Mouse (Mus musculus) gastrocnemius, postnatal 10 days (tissue): ENCODE data around the gene Npas3. TPM values are rescaled to one million over a fixed set of nuclear protein-coding genes. Genes with fewer than 3 reads are reported as not detected.
A peak's percentile ranks its signal among the peaks of the same experiment; 100 is the strongest.

ENCODE experiments used
- DNase-seq: peaks from one replicate; pipeline ENCODE4 v3.0.0; 2021; ENCODE audit warnings: mixed read lengths
- total RNA-seq, 2 experiments: library from RNA; stranded (reverse); gene quantifications; 2 replicates each; pipeline ENCODE4 v1.2.3; 2021

The Npas3 gene
- total RNA-seq, 2 experiments from 2014 or later, result 2.6 to 4.8 TPM

DNA sequence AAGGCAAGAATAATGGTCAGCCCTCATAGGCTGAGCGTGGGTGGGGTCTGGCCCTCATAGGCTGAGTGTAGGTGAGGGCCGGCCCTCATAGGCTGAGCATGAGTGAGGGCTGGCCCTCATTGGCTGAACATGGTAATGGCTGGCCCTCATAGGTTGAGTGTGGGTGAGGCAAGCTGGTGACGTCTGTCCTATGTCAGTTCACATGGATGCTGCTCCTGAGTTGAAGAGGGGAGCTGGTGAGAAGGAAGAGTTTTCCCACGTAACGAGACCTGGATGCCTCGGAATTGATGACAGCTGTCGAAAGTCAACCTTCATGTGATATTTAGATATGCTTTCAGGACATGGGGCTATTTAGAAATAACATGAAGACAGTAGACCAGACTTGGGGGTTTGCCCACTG is 45.5 kb downstream of the Npas3 start:
- DNase-seq, result no peak

DNA sequence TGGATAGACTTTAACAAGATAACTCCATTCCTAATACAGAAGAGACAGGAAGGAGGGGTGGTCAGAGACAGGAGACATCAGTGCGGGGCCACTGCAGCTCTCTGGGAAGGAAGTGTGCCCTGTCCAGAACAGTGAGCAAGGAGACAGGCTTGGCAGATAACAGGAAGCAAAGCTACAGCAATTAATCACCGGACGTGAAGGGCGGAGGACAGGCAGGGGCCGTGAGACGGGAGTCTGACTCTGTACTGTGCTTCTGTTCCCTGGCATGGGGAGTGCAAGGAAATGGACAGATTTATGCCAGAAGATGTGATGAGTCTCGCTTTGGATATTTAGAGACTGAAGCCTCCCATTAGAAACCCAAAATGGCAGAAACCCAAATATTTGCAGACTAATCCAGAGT is 47.3 kb downstream of the Npas3 start:
- DNase-seq, result no peak

DNA sequence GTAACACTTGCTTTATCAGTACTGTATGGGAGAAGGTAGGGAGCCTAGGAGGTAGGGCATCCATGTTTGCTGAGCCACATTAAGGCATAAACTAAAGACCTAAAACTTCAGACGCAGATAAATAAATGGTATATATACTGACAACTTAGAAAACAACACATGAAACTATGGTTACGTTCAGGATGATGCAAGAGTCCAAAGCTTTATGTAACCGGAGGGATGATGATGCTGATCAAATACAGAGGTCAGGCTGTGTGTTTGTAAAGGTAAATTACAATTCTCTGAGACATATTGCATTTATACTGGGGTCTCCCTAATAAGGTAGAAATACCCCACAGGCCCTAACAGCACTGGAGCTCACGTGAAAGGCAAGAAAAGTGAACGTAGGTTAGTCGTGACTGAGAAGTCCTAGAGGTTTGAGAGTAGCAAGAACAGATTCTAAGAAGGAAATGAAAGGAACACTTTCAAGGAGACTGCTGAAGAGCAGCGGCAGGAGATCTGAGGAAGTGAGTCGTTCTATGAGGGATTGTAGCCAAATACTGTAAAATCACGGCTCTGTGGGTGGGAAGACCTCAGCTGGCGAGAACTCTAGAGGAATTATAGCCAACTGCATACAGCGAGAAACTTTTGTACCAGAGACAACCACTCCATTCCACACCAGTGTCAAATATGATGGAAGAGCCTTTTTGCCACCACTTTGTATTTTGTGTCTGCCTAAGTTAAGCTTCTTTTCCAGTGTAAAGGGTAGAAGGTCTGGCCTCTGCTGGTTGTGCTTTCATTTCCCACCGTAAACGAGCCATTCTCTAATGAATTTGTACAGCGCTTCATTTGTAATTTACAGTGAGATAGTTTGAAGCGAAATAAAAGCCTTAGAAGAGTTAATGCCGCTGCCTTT is 49.7 kb downstream of the Npas3 start:
- DNase-seq, result no peak

DNA sequence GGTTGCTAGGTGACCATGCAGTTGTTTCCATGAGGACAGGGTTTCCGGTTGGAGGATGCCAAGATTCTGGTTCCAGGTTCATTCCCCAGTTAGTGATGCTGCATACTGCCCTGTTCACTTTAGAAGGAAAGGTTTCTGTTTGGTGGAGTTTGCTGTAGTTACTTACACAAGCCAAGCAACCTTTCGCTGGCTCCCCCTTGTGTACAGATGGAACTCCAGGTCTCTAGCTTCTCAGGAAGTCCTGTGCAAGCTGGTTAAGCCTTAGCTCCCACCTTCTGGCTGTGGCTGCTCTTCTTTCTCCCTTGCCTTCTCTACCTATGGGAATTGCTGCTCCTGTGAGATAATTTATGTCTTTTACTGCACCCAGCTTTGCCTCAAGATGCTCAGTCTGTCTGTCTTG is 52.5 kb downstream of the Npas3 start:
- no peak for DNase-seq

DNA sequence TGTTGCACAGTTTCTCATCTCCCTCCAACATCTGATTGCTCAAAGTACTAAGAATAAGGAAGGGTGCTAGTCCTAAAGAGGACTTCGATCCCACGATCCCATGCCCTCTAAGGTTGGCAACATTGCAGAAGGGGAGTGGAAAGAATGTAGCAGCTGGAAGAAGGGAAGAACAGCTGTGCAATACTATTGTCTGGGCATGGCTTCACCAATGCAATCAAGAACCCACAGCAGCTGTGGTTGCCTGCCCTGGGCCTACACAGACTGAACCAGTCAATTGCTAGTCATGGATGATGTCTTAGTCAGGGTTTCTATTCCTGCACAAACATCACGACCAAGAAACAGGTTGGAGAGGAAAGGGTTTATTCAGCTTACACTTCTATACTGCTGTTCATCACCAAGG is 53.7 kb downstream of the Npas3 start:
- DNase-seq, result no peak

DNA sequence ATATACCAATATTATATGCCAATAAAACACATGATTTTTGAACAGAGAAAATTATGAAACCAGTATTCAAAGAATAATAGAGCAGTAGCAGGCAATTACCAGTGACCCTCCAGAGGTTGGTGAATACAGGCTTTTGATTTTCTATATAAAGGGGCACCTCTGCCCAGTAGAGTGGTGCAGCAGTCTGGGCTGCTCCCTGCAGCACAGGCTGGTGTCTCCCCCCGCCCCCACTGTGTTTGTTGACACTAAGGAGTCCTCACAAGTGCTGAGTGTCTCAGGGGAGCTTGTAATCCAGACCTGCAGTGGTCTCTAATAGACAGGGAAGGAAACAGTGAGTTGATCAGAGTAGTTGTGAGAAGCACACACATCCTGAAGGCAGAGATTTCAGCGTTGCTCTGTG is 68.2 kb downstream of the Npas3 start:
- no peak for DNase-seq

DNA sequence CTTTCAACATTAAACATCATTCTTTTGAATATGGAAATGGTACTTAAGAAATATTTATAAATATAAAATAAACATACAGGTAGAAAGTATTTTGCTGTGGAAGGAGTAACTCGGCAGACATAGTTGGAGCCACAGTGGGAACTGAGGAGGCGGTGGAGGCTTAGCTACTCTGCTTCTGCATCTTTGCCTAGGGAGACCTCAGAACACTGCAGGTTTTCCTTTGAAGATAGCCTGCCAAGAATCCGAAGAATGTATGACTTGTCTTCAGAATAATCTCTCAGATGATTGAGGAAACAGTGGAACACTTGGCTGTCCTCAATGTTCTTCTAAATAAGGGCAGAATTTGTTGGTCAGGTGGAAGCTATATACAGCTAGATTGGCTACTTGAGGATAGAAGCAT is 69.3 kb downstream of the Npas3 start:
- no peak for DNase-seq

DNA sequence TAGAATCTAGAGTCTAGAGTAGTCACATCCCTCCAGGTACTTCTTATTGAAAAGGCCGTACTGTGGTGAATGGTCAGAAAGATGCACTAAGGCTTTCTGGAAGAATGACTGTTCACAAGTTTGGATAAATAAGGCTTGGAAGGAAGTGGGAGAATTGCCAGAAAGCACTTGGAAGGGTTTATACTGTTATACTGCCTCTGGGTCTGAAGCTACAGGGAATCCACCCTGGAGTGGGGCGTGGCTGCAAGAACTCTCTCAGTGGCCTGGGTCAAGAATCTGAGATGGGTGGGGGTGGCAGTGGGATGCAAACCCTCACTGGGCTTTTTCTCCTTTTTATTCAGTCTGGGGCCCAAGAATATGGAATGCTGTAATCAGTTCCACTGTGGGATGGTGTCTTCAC is 72.0 kb downstream of the Npas3 start:
- DNase-seq, result no peak

DNA sequence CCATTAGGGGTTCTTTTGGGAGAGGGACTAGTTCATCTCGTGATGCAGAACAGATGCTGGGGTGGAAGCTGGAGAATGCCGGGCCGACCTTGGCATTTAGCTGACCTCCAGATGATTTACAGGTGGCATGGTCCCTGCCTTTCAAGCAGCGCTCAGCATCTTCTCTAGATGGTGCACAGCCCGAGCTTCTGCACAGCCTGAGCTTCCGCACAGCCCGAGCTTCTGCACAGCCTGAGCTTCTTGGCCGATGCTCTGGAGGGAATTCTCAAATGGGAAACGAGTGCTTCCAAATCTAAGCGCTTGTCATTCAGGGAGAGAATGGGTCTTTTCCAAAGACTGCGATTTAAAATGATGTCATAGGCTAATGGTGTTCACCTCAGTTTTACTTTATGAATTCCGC is 72.5 kb downstream of the Npas3 start:
- DNase-seq, result no peak

DNA sequence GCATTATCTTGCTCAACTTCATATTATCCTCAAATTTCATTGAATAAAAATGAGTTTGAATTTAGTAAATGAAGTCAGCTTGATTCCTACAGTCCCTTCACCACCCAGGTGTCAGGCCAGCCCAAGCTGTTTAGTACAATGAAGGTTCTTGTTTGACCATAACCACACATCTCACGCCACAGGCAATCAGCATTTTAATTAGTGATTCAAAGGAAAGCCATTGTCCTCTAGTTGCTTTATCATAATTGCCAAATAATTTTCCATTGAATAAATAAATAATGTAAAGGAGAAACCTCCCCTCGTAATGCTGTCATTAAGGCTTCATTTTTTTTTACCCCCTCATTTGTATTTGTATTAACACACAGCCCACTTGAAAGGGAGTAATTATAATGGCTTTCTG is 73.5 kb downstream of the Npas3 start:
- DNase-seq, result no peak

DNA sequence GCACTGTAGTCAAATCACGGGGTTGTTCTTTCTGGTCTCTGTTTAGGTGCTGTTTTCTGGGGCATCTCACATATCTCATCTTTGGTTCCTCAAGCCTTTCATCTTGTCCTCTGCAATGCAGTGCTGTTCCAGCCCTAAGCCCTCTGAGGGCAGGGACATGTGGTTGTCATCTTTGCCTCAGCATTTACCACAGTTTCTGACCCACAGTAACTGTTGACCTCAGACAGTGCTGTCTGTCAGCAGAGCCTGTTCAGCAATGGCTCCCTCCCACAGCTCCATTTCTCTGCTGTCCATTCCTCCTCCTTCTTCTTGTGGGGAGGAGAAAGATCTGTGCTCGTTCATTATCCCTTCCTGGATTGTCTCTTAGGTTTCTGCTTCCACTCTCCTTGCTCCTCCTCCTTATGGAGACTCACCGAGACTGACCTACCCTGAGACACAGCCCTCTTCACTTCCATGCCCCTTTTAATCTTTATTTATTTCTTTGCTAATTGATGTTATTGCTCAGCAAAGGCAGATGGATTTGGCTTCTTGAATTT is 79.2 kb downstream of the Npas3 start:
- no peak for DNase-seq

DNA sequence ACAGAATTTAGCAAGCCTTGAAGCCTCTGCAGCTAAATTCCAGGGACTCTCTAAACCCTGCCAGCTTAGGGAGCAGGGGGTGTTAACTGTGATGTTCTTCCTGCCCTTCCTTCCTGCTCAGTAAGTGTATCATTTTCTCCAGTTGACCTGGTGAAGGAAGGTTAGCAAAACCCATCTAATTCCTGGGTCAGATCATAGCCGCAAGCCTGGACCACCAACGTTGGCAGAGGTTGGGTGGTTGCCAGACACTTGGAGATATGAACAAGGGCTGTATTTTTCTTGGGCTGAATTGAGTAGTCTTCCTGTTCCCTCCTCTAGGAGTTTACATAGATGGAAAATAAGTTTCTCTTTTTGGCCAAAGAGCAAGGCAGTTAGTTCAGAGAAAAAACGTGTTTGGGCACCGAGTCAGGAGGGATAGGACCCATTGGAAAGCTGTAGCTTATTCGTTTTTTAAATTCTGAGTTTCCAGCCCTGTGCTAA is 79.8 kb downstream of the Npas3 start:
- DNase-seq, result peak; percentile 17

DNA sequence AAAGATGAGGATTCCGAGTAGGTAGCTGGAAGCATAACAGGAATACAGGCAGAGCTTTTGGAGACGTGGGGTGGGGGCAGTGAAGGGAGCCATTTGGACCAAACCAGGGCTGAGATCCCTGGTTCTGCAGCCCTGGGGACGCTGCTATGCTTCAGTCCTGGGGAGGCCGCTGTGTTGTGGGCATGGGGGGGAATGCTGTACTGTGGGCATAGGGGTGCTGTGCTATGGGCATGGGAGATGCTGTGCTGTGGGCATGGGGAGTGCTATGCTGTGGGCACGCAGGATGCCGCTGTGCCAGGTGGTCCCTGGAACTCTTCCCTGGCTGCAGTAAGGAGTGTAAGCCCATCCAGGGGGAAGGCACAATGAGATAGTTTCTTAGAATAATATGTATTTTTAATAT is 81.7 kb downstream of the Npas3 start:
- no peak for DNase-seq

DNA sequence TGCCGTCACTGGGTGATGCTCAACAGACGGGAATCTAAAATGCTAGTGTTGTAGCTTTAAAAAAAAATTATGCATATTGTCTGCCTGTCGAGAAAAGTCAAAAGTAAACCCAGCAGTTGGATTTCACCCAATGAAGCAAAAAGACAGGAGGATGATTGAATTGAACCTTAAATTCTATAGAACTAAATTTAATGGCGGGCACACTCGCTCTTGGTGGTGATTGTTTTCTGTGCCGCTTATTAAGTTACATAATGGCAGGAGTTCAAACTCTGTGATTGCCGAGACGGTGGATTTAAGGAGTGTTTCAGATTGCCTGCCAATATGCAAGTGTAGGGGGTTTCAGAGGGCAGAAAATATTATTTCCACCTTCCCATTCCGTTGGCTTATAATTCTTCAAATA is 82.9 kb downstream of the Npas3 start:
- DNase-seq, result no peak

DNA sequence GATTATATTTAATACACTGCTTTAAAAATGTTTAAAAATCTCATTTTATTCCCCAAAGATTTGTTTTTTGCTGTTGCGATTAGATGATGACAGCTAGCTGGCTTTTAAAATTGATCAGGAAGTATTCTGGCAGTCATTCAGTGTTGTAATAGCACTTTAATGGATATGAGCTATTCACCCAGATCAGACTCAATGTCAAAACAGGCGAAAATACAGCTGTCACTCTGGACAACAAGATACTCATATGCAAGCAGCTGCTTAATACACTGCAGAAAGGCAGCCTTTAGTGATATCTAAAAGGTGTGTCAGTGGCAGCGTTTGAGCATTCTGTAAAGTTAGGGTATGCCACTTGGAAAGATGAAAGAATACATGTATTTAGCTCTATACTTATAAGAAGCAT is 83.3 kb downstream of the Npas3 start:
- no peak for DNase-seq

DNA sequence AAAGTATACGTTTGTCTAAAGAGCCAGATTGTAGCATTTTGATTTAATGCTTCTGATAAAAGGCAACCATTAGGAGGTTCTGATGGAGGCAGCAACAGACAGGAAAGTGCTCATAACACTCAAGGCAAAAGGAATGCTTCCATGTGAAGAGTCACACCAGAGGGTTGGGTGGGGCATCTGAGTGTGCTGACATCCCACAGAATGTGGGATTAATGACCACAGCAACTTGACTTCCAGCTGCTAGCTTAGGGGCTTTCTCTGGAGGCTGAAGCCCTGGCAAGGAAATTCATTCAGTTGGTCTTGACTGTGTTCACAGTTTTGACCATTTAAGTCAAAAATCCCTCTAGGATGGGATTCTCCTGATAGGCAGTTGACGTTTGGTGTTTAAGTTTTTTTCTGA is 84.8 kb downstream of the Npas3 start:
- no peak for DNase-seq

DNA sequence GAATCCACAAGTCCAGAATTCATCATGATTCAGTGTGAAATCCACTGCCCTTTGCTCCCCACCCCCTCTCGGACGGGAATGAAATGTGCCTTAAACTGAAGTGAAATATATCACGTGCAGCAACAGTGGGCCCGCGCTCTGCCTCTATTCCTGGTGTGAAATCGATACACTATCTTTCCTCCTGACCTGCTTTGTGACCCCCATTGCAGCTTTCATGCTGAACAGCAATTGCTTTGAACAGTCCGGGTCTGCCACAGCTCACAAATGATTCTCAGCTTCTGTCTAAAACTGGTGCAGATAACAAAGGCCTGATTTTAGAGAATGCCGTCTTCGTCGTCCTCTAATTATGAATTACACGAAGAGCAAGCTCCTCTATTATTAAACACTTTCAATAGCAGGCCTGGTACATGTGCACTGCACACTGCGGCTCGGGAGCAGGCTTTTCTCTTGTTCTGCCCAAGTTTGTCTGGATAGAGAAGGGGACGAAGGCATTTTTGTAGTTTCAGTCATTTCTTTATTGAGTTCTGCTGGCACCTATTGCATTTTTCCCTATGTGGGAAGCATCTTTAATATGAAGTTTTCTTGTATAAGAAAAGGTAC is 90.0 kb downstream of the Npas3 start:
- DNase-seq, result no peak

DNA sequence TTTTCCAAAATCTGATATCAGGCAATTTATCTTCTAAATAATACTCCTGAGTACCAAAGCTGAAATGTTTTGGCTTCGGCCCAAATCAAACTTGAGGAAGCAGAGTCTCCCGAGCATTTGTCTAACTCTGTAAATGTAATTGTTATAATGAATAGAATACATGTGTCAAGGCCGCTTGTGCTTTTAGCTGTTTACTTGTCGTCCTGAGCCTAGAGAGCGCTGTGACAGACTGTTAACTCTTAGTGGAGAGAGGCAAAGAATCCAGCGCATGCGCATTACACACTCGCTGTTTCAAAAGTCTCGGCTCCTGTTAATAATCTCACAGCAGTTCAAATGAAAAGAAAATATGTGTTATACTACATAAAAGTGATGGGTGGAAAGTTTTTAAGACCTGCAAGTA is 94.3 kb downstream of the Npas3 start:
- no peak for DNase-seq

DNA sequence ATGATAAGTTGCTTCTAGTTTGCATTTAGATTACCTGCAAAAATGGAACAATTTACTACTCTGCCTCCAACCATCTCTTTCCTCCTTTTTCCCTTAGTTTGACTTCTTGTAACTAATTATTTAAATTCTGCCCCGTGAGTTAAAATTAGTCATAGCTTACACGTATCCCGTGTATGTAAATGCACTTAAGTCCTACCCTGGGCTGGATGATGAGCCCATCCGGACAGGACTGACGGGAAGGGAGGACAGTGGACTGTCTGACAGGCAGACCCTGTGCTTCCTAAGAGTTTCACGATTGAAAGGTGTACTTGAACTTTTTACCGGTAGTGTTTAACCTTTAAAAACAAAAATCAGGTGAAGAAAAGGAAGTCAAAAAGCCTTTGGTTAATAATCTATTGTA is 103.4 kb downstream of the Npas3 start:
- no peak for DNase-seq

DNA sequence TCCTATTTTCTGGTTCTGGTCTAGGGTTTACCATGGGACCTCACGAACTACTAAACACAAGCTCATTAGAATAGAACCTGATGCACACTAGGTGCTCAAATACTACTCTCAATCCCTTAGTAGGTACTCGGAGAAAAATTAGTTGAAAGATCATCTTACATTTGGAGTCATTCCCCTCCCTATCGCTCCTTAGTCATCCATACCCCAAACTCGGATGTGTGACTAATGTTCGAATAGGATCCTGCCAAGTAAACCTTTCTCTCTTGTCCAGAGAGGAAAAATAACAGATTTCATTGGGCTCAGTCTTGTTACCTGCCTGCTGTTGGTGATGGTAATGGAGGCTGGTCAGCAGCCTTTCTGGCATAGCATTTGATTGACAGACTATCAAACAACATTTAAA is 117.3 kb downstream of the Npas3 start:
- no peak for DNase-seq

DNA sequence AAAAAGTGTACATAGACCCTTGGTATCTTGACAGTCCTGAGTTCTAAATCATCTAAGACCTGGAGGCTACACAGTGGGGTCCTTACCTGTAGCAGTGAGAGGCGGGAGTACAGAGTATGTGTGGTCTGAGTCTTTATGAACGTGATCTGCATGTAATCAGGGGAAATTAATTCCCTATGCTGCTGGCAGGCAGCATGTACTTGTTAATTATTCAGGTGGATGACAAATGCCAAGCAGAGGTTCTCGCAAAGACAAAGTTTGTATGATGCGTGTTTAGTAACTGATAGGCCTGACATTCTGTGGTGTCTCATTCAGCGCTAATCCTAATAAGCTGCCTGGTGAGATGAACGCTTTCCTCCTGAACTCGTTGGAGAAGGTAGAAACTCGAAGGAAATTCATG is 136.4 kb downstream of the Npas3 start:
- no peak for DNase-seq

DNA sequence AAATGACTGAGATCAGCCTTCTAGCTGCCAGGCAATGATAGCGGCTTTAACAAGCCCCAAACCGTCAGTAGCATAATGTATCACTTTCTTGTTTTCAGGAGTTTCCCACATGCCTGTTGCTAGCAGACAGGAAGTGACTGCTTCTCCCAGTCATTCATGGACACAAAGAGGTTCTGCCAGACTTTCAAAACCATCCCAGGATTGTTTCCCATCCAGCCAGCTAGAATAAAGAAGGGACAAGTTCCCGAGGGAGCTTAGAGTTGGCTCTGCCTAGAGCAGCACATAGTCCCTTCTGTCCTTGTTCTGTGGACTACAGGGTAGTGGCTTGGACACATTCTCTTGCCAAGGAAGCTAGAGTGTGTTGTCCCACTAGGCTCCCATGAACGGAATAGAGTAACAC is 157.4 kb downstream of the Npas3 start:
- DNase-seq, result no peak

DNA sequence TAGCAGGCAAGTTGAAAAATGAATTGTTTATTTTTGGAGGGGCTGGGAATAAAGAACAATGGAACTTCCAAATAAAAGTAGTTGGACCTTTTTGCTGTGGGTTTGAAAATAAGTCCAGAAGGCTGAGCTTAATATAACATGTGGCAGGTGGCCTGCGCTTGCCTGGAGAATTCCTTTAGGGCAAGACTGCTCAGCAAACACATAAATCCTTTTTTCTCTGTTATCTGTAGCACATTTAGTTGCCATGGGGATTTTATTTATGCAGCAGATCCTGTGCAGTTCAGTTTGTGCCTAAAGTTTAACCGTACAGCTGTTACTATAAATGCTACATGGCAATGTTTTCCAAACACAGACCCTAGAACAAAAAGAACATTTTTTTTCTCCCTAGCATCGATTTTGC is 159.3 kb downstream of the Npas3 start:
- no peak for DNase-seq

DNA sequence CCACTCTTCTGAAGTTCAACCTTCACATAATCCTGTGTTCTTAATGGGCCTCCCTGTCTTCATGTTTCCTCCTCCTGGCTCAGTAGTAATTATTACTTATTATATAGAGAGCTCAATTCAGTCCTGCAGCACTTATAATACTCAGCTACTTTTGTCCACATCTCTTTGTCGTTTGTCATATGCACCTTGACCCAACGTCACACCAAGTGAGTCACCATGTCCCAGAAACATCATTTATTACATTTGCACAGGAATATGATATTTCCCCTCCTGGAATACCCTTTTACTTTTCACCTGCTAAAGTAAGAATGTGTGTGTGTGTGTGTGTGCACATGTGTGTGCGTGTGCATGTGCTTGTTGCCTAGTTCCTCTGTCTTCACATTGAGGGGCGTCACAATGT is 161.2 kb downstream of the Npas3 start:
- no peak for DNase-seq
